Mouse (Mus musculus) ovary, postnatal 36 days (tissue): ENCODE data around the gene Alox5ap.
A peak's percentile ranks its signal among the peaks of the same experiment; 100 is the strongest.

Experiments used
- DNase-seq: peaks from one replicate; pipeline ENCODE4 v3.0.0; 2022; ENCODE audit warnings: low spot score, mixed read lengths

The Alox5ap gene

DNA sequence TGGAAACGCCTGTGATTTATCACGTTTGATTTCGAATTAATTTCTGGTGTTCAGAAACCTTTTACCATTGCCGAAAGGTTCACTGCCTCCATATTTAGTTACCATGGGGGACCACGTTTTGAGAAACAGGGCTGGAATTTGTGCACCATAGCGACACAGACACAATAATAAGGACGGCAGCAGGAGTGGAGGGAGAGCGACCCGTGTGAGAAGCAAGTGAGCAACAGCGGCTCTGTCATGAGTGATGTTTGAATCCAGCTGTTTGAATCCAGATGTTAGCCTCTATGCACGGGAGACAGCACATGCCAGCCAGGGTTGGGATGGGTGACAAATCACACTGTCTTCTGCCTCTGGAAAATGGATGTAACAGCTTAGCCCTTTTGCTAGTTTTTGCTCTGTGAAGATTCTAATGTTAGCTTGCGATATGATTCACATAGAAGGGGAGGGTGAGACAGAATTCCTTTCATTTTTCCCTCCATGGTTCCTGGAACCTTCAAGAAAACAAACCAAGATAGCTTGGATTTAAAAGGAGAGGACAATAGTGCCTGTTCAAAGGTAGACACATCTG, 50.0 kb downstream of the Alox5ap start:
- no peak for DNase-seq

DNA sequence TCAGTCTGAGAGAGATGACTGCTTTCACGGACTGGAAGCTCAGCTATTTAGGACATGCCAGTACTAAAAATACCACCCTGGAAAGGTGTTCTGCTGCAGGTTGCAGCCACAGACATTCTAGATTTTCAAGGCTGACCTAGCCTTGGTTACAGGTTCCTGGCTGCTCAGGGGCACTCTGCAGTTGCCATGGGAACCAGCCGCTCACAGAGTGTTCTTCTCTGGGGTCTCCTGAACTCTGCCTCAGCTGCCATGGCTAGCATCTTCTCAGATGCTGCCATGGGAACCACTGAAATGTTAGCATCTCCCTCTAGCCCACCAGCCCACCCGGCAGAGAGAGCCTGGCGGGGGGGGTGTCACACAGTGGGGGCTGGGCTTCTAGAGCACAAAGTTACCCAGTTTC, 52.4 kb downstream of the Alox5ap start:
- no peak for DNase-seq

DNA sequence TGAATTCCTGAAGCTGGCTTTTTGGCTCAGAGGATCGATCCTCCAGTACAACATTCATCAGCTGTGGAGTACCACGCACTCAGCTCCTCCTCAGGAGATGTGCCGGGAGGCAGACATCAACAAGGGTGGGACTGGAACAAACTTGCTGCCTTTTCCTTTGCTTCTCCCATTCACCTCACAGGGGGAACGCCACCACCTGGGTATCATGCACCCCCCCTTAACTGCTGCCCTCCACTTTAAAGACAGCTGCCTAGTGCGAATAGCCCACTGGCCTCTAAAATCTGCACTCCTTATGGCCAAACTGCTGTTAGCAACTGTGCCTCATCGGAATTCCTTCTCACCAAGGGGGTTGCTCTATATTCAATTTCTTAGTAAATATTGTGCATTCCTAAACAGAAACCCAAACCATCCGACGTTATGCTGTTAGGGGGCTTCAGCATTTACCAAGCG, 55.3 kb downstream of the Alox5ap start:
- DNase-seq, result no peak

DNA sequence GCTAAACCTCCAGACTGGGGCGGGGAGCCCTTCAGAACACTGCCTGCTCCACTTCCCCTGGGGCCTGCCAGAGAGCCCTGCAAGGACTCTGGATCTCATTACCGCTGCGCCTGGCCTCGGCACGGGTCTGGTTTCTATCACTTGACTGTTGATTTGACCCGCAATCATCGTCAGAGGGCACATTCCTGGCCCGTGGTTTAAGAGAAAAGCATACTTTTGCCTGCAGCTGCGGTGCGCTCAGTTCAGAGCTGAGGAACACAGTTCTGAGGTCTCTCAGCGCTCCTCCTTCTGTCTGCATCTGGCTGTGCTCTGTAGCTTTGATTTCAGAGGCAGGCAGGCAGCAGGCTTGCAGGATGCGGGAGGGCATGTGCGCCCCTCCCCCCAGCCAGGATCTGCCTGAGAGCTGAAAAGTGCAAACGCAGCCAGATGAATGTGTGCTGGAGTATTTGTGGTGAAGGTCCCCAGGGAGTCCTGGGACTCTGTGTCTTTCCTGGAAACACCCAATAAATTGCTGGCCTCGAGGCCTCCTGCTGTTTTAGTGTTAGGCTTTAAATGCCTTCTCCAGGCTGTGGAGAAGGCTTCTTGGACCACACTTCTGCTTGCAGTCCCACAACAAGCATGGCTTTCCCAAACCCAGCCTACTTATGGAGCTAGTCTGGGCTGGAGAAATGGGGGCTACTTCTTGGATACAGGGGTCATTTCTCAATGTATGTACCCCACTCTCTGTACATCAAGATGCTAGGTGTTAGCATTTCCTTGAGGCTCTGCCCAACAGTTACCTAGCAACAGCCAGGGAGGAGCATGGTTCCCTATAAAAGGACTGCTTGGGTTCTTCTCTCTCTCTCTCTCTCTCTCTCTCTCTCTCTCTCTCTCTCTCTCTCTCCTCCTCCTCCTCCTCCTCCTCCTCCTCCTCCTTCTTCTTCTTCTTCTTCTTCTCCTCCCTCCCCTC, 56.2 kb downstream of the Alox5ap start:
- peak; percentile 66 for DNase-seq

DNA sequence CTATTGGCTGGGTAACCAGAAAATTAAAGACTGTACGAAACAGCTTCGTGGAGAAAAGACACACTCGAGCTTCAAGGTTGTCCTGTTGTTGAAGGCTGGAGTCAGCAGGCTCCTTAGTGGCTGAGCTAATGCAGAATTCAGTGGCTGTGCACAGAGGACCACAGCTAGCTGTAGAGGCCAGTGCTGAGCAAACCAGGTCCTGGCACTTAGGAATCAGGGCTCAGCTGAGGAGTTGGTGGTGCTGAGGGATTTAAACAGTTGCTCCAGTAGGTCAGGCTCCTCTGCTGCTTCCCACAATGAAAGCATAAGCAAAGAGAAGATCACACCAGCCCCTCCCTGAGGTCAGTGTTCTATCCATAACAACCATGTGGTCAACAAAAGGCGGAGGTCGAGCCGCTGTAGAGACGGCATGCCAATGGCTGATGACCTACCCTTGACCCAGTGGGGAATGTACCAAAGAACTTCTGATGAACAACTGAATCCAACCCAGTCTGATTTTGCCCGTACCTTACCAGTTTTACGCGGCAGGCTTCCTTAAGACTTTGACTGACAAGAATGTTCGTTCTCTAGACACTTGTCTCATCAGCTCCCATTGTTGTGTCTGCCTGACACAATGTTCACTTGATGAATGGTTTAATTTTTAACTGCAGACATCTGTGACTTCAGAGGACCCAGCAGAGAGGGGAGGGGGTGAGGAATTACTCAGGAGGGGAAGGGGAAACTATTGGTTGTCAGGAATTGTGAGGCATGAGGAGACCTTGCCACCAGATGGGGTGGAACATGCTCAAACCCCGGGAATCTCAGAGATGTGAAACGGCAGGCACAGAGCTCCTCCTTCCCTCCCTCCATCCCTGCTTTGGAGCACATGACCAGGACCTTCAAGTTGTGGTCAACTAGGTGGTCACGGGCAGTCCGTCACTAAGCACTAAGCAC, 57.6 kb downstream of the Alox5ap start:
- peak; percentile 32 for DNase-seq

DNA sequence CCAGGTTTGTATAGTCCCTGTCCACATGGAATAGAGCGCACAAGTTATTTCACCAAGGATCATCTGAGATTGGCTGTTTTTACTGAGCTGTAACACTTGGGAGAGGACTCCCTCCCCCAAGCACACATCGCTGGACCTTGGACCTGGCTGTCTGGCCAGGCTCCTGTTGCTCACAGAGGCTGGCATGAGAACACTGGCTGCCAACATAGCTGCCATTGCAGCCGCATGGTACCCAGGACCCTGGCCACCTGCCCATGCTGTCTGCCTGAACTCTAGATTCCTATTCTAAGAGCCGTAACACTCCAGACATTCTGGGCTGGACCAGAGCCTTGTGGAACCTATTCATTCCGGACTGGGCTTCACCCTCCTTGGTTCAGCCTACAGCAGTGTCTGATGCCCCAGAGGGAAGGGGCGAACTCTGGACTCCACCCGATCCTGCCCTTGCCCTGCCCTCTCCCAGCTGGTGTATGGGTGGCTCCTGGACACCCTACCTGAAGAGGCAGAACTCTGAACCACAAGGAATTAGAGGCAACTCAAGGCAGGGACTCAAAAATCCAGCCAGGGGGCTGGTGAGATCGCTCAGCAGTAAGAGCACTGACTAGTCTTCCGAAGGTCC, 58.5 kb downstream of the Alox5ap start:
- no peak for DNase-seq

DNA sequence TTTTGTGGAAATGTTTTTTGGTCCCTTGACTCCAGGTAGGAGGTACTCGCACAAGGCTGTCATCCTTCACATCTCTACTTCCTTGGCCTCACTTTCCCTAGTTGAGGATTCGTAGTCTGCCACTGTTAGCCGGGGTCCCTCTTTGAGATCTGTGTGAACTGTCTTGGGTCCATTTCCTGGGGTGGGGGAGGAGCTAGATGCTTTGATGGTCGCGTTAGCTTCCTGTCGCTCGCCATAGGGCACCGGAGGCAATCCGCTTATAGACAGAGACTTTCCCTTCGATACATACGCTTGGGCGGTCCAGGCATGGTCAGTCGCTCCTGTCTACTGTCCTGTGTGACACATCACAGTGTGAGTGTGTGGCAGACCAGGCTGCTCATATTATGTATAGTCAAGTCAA, 60.2 kb downstream of the Alox5ap start:
- no peak for DNase-seq

DNA sequence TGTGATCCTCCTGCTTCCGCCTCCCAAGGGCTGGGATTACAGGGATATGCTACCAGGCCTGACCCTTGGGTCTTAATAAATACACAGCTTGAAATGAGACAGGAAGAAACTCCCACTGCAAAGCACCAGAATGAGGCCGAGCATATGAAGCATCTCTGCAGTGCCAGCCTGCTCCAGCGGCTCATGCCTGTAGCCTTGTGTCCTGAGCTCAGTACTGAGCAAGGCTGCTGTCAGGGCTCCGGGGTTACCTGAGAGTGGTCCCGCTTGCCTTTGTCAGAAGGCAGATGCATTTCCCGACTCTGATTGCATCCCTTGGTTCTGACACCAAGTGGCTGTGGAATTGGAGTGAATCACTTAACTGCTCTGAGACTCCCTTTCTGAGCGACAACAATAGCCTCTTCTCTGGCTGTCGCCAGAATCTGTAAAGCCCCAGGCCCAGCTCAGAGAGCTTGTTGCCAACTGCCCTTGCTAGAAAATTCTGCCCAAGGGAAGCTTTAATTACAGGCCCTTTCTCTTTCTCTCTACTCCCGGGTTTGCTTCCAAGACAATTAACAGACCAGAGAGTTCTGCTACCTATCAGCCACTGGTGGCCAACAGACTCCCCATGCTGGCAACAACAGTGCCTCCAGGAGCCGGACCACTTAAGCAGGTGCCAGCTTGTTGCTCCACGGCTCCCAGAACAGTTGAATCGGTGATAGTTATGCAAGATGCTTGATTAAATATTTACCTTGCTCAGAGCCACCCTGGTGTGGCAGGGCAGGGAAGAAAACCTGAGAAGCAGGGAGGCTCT, 64.7 kb downstream of the Alox5ap start:
- no peak for DNase-seq

DNA sequence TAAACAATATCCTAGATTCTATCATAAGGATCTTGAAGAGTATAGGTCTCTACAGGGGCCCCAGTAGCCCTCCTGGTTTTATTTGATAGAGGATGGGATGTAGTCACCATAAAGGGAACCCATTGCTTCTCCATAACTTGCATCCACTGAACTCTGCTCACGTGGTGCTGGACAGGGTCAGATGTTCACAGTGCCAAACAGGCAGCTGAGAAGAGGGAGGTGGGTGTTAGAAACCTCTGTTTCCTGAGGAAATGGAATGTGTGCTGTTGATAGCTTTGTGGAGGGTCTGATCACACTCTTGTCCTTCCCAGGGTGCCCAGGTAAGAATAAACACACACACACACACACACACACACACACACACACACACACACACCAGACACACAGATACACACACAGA, 66.0 kb downstream of the Alox5ap start:
- no peak for DNase-seq

DNA sequence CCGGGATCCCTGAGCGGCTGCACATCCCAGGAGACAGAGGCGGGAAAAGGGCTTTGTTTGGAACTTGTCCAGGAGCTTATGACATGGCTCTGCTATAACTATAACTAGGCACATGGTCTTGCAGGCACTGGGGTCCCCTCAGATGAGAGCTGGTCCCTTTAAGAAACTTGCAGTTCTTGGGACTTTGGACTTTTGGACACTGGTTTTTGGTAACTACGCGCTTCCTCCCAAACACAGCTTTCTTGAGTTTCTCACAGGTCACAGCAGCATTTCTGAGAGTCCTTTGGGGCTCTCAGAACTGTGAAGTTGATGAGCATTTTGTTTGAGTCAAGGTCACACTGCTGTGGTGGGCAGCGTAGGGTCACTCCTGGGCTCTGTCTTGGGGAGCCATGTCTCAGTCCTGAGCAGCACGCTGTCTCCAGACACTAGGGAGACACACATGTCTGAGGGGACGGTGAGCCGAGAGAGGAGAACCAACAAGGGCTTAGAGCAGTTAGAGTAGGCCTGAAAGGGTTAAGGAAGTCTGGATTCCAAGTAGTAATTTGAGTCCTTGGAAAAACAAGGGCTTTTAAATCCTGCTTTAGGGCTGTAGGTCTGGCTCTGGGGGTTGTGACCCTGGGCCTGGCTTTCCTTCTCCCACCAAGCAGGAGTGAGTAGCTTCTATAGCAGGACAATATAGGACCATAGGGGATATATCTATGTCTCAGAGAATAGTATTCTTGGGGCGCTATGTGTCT, 67.0 kb downstream of the Alox5ap start:
- DNase-seq, result no peak

DNA sequence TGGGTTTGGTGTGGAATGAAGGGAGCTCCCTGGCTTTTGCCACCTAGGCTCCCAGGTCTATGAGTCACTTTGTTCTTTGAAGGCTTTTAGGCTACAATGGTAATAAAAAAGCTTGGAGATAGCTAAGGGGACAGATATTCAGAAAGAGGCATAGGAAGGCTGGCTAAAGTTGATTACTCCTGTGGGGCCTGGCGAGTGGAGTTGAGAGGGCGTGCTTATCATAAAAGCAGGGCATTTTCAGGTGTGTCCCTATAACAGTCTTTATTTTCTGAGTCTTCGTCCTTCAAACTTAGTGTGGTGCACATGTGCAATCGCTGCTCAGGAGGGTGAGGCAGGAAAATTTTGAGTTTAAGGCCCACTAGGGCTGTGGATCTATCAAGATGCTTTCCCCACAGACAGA, 68.2 kb downstream of the Alox5ap start:
- no peak for DNase-seq

DNA sequence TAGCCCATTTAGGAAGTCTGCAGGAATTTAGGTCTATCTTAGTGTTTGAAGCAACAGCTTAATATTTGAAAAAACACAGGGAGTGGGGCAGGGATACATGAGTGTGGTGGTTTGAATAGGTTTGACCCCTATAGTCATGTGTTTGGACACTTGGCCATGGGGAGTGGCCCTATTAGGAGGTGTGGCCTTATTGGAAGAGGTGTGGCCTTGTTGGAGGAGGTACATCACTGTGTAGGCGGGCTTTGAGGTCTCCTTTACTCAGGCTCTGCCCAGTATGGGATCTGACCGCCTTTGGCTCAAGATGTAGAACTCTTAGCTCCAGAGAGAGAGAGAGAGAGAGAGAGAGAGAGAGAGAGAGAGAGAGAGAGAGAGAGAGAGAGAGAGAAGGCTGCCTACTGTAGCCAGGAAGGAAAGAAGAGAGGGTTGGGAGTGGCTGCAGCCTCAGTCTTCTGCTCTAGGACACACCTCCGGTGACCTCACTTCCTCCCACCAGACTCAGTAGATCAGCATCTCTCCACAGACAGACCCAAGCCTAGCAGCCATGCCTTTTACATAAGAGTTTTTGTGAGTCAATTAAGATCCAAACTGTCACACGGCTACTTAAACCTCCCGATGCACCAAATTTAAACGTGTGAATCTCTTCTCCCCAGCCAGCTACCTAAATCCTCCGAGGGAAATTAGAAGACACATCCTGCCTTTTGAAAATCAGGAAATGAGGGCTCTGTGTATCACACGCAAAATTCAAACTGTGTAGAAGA, 69.6 kb downstream of the Alox5ap start:
- no peak for DNase-seq

DNA sequence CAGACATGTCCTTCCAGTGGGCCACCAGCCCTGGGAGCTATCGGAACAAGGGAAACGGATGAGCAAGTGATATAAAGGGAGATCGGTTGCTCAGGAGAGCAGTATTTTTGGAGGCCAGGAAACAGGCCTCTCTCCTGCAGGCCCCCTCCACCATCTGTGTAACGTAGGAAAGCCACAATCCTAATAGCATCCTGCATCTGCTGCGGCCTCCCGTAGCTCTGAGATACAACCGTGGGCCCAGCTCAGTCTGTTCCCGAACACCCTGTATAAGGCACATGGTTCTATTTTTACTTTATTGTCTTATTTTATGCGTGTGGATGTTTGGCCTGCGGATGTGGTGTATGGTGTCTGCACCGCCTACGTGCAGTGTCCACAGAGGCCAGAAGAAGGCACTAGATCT, 70.4 kb downstream of the Alox5ap start:
- DNase-seq, result no peak

DNA sequence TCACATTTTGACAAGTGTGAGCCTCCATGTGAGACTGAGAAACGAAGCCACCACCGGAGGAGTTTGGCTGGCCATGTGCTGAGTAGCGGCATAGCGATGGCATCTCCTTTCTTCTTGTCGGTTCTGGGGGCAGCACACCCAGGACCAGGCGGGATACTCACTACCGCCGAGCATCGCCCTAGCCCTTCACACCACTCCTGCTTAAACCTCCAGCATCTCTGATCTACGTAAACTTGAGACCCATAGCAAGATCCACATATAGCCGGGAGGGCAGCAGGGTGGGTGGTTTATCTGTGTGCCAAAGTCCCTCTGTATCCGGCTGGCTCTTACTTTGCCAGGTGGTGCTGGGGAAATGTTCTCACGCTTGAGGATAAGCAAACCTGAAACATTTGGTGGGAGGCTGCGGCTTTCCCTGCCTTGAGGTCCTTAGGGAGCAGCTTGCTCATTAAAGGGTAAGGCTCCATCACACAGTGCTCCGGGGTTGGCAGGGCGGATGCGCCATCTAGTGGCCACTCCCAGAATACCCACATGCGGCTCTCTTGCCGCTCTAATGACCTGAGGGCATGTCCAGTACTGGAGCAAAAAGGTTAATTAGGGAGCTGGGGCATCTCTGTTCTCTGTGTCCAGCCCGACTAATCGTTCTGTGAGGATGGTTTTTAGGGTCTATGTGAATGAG, 71.1 kb downstream of the Alox5ap start:
- DNase-seq, result peak; percentile 80

DNA sequence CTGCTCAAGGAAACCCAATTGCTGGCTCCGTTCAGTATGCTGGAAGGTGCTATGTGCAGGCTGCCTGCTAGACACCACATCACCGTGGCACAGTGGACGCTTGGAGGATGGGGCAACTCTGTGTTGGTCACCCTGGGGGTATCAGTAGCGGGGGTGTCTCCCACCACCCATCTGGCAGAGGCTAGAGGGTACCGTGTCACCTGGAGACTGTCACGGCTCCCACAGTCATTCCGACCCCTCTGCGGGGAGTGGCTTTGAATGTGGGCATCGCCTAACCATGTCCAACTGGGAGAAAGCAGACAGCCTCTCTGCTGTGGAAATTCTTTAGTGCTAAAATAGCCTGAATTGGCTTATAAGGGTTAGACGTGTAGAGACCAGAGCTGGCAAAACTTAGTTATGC, 72.6 kb downstream of the Alox5ap start:
- no peak for DNase-seq
